Mouse (Mus musculus): Measurements from ENCODE around the gene Hes7.
A peak's percentile ranks its signal among the peaks of the same experiment; 100 is the strongest.

The Hes7 gene

DNA sequence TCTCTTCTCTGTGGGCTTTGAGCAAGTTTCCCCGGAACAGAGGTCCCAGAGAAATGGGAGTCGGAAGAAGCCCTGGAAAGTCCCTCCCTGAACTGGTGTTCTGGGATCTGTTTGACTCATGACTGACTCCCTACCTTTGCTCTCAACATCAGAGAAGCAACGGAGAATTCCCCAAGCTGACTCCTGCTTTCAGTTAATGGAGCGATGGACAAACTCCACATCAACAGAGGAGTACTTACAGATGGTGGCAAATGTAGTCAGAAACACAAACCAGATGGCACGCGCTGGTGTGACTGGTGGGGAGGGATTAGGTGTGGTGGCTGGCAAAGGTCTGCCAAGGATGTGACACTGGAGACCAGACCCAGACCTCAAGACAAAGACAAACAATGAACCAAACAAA lies 30.8 kb downstream of the Hes7 start:
- DNase-seq: no peak

DNA sequence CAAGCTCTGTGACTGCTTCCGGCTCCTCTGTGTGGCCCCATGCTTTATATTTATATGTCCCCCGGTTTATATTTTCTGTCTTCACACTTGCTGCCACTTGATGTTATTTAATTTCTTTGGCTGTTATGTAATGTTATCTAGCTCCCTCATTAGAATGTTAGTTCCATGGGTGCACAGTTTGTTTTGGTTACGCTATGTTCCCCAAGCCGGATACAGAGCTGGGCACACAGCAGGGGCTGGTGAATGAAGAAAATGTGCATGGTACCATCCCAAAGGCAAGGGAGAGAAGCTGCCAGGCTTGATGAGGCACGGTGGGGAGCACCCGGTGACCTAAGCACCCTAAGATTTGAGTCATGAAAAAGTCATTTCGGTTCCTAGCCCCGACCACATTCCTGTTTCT lies 33.6 kb downstream of the Hes7 start:
- no peak for DNase-seq

DNA sequence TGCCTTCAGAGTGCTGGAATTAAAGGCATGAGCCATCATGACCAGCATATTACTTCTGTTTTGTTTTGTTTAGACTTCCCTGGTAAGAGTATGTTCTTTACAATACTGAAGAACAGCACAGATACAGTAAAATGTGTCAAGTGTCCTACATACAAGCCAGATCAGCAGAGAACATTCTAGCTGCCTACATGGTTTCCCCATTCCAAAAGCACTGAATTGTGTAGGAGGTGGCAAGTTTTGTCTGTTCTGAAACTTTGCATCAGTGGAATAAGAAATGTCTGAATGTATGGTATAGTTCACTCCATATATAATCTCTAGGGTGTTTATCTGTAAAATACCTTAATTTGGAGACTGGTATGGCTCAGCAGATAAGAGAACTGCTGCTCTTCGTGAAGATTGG lies 35.1 kb downstream of the Hes7 start:
- DNase-seq: no peak

DNA sequence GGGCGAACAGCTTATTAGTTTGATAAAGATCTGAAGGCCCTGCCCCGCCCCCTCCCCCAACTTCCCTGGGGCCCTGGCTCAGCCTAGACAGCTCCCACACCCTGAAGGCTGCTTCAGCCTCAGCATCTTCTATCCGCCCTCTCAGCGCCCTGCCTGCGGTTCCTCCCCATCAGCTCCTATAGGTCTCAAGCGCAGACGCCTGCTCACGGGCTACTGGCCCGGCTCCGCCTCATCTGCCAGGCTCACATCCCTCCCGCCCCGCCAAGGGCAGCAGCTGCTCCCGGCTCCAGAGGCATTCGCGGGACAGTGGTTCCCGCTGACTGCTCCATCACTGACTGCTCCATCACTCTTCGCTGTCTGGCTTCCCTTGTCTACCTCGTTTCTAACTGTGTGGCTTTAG lies 36.6 kb downstream of the Hes7 start, which contains the start of gene Alox12b:
Gene Alox12b, plus strand, starts transcription at position 190 of the 400 bp plus-strand sequence.
- no peak for DNase-seq

DNA sequence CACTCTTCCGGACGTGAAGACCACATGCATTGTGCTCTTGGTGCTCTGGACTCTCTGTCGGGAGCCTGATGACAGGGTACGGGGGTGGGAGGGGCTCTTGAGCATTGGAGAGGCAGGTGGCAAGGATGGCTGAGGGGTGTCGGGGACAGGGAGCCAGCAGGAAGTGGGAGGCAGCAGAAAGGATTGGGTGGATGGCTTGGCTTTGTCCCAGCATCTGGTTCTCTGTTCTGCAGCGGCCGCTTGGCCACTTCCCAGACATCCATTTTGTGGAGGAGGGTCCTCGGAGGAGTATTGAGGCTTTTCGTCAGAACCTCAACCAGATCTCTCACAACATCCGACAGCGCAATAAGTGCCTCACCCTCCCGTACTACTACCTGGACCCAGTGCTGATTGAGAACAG lies 49.1 kb downstream of the Hes7 start:
- DNase-seq: no peak

DNA sequence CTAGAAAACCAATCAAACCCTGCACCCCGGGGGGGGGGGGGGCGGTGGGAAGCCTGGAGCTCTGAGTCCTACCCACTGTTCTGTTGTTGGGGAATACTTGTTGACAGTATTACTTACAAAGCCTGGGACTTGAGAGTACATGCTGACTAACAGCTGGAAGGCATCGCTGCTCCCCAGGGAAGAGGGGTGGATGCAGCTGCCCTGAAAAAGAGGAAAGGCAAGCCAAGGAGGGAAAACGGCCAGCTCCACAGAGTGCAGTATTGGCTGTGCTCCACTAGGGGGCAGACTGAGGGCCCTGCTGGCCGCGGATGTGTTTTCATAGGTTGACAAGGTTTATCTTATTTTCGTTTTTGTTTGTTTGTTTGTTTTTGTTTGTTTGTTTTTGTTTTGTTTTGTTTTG lies 51.4 kb downstream of the Hes7 start:
- DNase-seq: peak; percentile 67 to 76

DNA sequence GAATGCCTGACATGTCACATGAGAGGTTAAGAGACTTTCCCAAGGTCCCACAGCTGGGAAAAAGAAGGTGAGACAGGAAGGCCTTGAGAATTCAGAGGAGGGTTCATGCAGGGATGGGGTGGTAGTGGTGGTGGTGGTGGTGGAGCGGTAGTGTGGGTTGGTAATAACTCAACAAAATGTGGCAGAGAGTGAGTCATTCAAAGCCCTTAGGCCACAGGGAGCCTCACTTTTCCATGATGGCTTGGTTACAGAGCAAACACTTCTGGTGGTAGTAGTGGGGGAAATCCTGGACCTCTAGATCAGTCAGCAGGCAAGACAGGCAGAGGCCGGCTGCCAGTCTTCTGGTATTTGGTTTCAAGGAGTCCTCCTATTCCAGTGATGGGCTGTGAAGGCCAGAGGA lies 52.4 kb downstream of the Hes7 start:
- DNase-seq: no peak
